Mouse (Mus musculus) thymus, postnatal 0 days (tissue): ENCODE data around the gene Grxcr1. TPM values are rescaled to one million over a fixed set of nuclear protein-coding genes. Genes with fewer than 3 reads are reported as not detected.

ENCODE experiments used
- DNase-seq: peaks from one replicate; pipeline ENCODE4 v3.0.0-alpha.2; 2015; ENCODE audit warnings: low spot score
- polyA plus RNA-seq: library from polyadenylated mRNA; unstranded; fragments of >200 nt; fragmentation: Nextera tagmentation; extraction: Ambion mirVana; gene quantifications from 2 replicates; pipeline ENCODE4 v1.2.1, GENCODE M21; 2015

Gene Grxcr1
- not detected in 2 replicates for polyA plus RNA-seq

DNA sequence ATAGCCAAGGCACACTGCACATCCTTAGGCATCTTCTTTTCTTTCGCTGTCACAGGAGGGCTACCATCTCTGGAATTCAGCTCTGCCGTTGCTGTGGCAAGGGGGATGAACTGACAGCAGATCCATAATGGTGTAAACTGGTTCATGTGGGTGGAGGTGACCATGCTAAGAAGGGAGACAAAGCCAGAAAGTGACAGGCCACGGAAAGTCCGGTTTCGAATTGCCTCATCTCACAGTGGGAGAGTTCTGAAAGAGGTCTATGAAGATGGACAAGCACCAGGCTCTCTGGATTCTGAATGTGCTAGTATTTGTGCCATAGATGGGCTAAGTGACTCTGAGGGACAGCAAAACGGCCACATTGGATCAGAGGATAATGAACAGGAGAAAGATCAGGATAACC is at the start of gene Grxcr1:
Gene Grxcr1, plus strand, starts transcription at position 92 of the 400 bp plus-strand sequence.
- DNase-seq = no peak

DNA sequence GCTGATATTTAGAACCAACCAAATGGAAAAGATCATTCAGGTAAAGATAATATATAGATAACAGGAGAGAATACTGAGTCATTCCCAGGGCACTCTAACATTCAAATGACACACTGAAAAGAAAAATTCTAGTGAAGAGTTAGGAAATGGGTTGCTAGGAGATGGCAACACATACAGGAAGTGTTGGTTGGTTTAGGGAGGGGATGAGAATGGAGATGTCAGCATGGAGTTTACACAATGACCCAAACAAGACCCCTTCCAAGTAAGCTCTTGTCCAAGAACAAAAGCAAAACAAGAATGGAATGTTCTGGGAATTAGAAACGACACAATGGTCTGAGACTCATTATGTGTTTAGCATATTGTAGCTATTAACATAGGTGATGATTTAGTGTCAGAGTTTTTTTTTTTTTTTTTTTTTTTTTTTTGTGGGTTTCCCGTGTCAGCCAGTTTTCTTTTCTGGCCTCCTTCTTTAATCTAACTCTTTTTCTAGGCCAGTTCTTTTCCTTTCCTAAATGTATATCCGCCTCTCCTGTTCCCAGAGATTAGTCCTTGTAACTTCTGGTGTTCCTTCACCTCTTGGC is 49.6 kb upstream of the Grxcr1 start:
- DNase-seq = no peak

DNA sequence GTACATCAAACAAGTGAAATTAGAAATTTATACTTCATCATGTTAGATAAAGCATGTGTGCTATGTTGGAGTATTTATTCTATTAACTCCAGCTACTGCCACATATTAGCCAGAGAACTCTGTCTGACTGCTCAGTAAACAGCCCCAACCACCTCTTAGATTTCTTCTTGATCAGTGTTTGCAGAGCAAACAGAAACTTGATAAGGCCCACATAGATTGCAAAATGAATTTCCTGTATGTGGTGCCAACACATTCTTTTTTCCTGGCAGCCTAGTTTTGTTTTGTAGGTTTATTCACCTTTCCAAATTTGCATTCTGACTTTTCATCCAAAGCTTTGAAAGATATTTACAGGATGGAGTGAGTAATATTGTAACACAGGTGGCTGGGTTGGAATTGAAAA is 41.2 kb upstream of the Grxcr1 start:
- no peak for DNase-seq

DNA sequence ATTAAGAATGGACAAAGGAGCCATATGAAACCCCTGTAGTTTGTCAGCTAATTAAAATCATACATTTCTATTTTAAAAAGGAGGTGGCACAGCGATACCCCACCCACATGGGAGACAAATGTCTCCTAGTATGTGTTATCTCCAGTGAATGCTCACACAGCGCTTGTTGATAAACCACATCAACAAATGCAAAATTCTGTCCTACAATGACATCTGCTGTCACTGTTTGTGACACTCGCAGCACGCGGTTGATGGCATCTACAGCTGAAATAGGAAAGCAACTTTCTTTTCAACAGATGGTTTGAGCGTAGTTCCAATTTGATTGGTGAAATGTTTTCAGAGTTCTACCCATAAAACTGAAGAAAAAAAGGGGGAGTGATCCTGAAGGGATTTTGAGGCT is 29.0 kb upstream of the Grxcr1 start:
- DNase-seq = no peak

DNA sequence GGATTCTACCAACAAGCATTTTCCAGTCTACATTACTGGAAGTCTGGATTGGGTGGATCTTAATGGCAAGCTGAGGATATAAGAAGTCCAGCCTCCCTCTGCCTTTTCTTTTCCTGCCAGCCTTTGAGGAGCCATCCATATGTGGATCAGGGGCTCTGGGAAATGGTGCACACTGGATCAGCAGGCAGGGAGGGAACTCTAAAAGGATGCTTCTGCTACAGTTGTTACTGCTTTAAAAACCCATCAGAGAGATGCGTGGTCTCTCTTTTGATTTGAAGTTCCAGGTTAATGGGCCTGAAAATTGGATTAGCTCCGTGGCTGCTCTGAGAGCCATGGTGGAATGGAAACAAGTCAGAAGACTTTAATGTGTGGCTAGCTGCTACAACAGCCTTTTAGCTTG is 27.7 kb upstream of the Grxcr1 start:
- no peak for DNase-seq

DNA sequence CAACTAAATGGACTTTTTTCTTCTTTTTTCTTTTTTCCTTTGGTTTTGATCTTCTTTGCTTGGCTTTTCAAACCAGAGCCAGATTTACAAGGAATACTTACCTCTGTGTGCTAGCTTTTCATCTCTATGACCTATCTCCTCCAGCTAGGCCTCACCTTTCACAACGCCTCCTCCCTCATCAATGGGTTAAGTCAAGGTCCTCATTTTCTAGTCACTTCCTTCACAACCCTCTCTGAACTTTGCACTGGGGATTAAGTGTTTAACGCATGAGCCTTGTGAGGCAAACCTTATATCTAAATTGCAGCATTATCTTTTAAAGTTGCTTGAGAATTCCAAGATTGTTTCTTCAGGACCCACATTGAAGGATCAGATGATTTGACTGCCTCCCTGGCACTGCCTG is 27.2 kb upstream of the Grxcr1 start:
- DNase-seq = no peak

DNA sequence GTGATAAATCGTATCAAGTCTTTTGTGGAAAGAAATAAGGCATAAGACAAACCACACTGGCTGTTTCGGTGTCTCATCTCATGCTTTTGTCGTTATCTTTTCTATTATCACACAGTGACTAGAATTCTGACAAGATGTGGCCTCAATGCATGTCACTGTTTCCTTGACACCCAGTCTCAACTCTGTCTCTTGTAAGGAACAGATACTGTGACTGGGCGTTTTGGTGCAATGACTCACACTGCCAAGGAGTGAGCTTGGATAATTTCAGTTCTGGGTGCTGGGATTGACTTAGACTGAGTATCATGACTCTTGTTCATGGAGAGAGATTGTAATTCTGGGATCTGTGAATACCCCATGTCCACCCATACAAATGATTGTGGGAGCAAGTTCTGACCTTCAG is 24.6 kb upstream of the Grxcr1 start:
- DNase-seq = no peak

DNA sequence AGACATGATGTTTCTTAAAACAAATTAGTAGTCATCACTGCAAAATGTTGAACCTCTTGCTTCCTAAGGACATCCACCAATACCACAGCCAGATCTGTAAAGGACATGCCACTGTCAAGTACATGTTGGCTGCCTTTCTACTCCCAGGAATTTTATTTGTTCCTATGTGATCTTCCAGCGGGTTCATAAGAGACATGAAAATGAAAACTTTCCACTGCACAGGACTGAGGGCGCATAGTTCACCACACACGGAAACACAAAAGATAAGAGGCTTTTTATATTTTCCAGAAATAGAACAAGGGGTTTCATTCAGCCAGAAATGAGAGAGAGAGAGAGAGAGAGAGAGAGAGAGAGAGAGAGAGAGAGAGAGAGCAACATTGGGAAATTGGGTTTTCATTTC is 20.1 kb upstream of the Grxcr1 start:
- no peak for DNase-seq

DNA sequence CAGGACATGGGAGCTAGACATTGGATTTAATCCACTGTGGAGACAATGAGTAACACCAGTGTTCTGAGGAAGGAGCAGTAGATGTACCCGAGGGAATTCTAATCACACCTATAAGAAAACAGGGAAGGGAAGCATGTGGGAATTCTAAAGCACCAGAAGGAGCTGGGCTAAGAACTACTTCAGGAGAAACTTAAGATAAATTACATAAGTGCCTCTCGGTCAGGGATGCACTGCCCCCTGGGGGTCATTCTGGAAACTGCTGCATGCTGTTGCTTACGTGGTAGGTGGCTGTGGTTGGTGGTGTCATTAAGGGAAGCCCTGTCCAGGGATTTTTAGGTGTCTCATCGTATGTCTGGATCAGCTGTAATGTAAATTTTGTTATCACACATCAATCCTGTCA is 19.0 kb upstream of the Grxcr1 start:
- peak; percentile 73 for DNase-seq

DNA sequence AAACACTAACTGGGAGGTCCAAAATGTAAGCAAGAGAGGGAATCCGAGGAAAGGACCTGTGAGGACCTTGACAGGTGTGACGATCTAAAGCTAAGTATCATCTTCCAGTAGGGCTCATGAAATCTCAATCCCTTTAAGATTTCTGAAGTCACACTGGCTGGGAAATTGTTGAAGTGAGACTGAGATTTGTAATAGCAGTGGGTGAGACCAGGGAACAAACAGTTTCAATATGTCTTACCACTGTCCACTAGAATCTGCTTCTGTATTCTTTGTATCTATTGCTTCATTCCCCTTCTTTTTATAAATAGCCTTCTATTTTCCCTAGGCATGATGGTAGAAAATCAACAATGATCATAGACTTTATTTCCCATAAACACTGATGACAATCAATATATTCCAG is 10.8 kb upstream of the Grxcr1 start:
- no peak for DNase-seq

DNA sequence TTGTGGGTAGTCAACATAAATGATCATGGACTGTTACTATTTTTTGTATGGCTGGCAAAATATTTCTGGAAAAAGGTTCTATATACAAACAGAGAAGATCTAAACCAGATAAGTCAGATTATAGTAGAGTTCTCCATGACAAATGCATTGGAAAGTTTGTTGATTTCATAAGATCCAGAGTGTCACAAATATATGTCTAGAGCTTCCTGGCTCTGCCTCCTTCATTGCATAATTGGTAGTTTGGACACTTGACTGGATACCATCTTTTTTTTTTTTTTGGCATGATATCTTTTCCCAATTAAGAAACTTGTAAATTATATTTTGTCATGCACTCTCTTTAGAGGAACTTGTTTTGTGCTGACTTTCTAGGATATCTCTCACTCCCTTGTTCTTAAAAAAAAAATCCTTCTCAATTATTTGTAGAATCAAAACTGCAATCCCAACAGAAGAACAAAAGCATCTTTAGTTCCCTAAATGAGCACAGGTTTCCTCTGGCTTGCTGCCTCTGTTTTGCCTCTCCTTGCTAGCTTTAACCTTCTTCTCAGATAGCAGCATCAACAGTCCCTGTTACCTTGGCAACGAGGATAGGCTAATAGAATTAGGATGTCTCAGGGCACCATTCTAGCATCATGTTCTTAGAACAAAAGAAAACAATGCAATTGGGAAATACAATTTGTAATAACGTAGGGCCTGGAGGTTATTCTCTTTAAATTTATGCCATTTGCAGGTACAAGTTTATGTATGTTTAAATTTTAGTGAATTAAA is 4.8 kb upstream of the Grxcr1 start:
- DNase-seq = no peak

DNA sequence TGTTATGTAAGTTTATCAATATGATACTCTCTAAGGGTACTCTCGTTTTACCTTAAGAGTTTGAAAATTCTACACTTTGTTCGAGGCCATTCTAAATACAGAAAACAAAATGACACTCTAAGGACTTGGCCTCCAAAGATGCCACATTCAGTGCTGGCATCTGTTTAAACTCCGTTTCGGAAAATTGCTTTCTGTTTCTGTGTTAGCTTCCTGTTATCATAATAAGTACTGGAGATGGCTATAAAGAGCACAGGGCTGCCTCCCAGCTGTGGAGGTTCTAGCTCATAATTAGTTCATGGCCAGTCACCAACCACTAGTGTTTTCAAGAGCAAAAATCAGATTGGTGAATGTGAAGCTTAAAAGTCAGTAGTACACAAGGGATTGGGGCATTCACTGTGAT is 4.2 kb upstream of the Grxcr1 start:
- DNase-seq = no peak

DNA sequence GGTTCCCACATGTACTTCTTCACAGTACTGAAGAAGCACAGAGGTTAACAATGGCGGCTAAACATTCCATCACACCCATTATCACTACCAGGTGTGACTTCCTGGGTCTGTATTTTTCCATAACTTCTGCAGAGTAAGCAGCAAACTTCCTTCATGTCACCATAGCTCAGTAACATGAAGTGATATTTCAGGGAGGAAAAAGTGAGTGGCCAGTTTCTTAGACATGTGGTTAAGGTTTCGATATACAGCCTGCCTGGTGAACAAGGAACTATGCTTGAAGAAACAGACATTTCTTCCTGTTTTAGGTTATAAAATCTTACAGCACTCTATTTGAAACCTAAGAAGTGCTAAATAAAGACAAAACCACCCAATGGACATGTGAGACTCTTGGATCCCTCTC is 1.7 kb downstream of the Grxcr1 start:
- DNase-seq = no peak

DNA sequence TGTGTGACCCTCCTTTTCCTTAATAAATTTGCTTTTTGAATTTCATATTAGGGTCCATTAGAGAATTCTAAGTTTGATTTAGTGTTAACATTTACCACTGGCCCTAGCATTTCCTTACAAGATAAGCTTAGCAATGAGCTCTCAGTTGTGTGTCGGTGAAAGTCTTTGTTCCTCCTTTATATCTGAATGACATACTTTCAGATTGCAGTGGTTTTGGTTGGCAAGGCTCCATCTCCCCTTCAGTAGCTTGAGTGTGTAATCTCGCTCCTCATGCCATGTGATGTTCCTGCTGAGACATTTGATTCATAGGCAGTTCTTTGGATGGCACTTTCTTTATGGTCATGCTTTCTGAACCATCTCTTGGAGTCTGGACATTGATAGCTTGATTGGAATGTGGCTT is 7.4 kb downstream of the Grxcr1 start:
- DNase-seq = no peak

DNA sequence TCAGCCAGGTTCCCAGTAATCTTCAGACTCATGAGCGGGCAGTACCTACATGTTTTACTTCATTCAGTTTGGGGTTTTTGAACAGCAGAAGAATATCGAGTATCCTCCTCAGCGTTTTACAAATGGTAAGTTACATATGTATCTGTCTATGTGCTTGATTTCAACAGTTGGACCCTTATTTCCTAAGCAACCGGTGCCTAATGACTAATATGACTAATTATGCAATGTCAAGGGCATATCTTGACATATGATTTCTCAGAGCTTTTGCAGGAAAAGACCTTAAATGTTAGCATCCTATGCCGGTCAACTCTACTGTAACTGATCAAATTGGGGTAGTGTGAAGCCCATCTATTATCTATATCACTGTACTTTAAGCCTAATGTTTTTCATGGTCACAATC is 11.7 kb downstream of the Grxcr1 start:
- DNase-seq = no peak

DNA sequence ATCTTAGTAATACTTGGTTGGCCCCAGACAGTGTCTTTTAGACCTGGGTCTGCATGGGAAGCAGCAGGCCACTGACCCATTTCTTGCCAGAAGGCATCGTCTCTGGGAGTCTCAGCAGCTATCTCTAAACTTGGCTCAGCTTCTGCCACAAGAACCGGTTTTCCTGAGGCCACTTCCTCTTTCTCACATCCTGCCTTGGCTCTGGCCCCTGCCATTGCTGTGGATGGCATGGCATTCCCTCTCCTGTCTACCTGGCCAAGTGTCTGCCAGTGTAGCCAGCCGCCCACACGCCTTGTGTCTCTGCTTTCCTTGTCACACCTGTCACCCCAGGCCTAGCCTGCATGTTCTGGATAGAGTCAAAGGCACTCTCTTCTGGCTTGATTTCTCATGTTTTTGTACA is 17.1 kb downstream of the Grxcr1 start:
- DNase-seq = no peak

DNA sequence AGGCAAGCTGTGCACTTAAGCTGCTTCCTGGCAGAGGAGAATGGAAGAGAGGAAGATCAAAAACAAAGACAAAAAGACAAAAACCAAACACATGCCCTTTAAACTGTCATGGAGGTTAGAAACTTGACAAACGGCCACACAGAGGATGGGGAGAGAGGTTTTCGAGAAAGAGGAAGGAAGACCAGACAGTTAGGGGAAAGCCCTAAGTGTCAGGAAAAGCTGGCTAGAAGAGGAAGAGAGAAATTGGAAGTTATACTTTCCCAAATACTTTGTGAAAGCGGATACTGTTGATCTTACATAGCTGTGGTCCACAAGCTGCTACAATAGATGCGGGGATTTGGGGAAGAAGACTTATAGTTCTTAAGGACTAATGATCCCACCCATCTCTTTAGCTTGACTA is 17.9 kb downstream of the Grxcr1 start:
- DNase-seq = no peak

DNA sequence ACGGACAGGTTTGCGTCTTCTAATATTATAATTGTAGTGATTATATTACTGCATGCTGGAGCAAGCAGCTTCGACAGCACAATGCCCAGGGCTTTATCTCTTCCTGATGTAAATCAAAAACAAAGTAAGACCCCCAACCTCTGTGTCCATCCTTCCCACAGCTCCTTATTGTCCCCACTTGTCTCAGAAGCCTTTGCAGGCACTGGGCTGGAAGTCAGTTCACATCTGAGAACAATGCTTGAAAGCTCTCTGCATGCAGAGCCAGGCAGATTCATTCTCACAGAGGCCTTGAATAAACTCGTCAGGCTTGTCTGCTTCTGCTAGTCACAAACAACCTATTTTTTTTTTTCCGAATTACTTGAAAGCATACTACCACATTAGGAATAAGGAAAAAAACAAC is 19.5 kb downstream of the Grxcr1 start:
- no peak for DNase-seq

DNA sequence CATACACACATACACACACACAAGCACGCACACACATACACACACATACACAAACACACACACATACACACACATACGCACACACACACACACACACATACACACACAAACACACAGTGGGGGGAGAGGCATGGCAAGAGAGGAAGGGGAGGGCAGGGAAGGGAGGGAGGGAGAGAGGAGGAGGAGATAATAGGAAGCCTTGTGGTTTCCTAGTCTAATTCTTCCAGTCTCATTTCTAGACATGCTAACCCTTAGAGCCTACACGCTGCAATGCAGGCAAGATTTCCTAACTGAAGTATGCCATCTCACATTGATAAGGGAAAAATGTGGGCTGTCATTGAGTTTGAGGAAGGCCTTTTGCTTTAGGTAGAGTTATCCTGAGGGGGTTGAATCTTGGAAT is 25.9 kb downstream of the Grxcr1 start:
- no peak for DNase-seq

DNA sequence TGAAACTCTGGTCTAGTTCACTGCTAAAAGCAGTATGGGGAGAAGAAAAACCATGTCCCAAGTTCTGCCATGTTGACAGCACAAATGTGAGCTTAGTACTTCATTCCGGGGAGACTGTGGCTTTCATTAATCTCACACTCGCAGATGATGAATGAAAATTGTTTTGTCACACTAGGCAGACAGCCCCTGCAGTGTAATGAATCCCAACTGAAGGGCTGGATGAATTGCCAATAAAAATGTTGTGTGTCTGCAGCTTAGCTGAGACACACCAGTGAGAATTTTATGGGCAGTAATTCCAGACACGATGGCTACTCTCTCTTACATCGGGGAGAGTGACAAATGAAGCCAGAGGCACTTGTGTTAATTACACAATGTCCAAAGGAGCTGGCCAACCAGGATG is 37.1 kb downstream of the Grxcr1 start:
- no peak for DNase-seq

DNA sequence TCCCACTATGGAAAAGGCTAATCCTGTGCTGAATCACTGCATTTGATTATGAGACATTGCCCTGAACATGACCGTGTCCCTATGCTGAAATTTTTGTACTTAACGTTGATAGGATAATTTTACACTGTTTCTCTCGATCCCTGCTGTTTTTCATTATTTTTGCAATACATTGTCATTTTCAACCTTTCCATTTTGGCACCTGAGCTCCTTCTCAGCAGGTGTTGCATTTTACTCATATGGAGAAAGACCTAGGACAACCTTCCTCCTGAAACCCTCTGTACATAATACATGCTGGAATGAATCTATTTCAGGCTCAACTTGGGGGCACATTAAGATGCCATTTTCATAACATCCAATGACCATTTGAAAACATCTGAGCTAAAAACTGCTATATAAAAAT is 38.7 kb downstream of the Grxcr1 start:
- no peak for DNase-seq

DNA sequence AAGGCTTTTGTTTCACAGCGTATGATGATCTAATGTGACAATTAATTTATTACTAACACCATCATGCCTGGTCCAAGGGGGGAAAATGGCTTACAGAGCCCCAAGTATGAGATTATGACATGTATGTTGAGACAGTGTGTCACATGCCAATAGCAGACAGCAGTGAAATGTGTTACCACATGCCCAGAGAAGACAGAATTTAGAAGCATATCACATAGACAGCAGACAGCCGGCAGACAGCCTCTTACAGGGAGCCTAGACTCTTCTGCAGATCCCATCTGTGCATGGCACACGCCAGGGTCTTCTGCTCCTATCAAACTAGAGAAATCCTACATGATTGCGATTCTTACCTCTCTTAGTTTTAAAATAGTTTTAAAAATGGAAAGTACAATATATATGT is 40.2 kb downstream of the Grxcr1 start:
- no peak for DNase-seq

DNA sequence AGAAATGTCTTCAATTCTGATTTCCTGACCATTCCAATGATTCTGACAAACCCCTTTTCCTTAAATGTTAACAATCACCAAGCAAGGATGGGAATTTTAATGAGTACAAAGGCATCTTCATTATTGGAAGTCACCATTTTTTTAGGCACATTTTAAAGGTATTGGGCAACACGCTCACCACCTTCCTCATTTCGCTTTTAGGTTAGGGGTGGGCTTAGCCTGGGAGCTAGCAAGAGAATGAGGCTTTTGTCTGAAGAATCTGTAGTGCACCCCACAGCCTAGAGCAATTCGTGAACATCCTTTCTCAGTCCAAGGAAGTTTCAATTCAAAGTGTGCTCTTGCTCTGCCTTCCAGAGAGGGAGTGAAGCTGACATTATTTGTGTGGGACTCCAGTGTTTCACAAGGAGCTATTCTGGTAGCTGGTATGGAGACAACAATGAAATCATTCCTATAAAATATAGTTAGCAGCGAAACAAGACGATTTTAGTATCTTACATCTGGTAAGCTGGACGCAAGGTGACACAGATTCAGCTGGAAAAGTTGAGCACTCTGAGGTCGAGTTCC is 55.0 kb downstream of the Grxcr1 start:
- DNase-seq = no peak
